8 mouse cellular contexts compared by ENCODE assay signal in the genomic region with DNA sequence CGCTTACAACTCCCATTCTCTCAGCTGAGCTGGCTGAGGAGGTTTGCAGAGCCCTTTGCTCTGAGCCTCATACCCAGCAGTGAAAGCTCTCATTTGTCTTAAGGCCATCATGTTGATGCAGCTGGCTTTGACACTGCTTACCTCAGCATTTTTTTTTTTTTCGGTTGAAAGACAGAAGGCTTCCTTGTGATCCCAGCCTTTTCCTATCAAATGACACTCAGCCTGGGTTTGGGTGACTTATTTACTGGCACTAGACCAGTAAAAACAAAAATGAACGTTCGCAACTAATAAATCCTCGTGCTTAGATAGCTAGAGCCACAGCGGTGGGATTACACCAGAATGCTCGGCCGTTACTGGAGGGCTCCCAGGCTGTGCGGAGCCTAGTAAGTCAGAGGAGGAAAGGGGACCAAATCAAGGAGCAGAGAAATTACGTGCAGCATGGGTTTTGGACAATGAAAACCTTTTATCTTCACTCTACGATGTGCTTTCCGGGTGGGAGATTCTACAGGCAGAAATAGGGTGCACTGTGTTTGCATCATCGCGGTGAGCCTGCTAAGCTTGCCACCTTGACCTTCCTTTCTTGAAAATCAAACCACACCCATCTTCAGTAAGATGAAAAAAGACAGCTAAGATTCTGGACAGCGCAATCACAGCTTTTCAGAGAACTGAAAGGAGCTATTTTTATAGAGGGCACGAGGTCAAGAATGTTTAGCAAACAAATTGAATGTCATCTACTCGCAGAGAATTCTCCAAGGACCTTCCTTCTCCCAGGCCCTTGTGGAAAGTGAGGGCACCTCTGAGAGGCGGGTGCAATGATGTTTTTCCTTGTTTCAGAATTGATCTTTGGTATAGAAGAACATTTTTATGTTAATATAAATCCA.
DNase-seq lines count a peak whose midpoint lies in the region; ATAC-seq and TF ChIP-seq lines count a peak whose summit lies in the region.

No protein-coding gene starts in this region.

- DNase-seq in adrenal gland, adult 2 months: peak; percentile 45
- no peak for DNase-seq in adrenal gland, adult 18-20 months (ENCODE audit: low spot score in 2 of 2)
- peak; percentile 56 for DNase-seq in embryo, embryonic 11.5 days (ENCODE audit: low read depth, low spot score)
- DNase-seq in heart, postnatal 0 days (ENCODE audit: low spot score): peak; percentile 26
- DNase-seq in kidney, postnatal 36 days: peak; percentile 16 to 38
- DNase-seq in midbrain, embryonic 14.5 days: peak; percentile 71
- no peak for DNase-seq in right cerebral cortex, adult 18-20 months

- ATAC-seq in heart, postnatal 0 days (ENCODE audit: insufficient read depth, low read depth): peak; percentile 39; the same call in 1 of the 2 replicates
- ATAC-seq in midbrain, embryonic 14.5 days (ENCODE audit: low FRiP score, low TSS enrichment): peak; percentile 33
- ATAC-seq in megakaryocyte, adult 5-6 weeks (ENCODE audit: poor library complexity, severe bottlenecking): no peak

- WGBS in heart, postnatal 0 days: 34% methylated on average over 18 of the region's 18 CpGs
- 6% methylated on average over 18 of the region's 18 CpGs for WGBS in midbrain, embryonic 14.5 days

- H3K4me1 ChIP-seq in heart, postnatal 0 days (ENCODE audit: control insufficient read depth, insufficient read depth): 0 out of 2 replicates have a peak, but pooled peaks cover 11% of the 10 kb centered on the region
- H3K4me1 ChIP-seq in midbrain, embryonic 14.5 days (ENCODE audit: control insufficient read depth, insufficient read depth, low read length): peaks cover 21% of the 10 kb centered on the region

- no peaks in the 10 kb centered on the region for H3K9me3 ChIP-seq in heart, postnatal 0 days (replicated peaks; ENCODE audit: control insufficient read depth, low read length)
- H3K9me3 ChIP-seq in midbrain, embryonic 14.5 days (ENCODE audit: control insufficient read depth, low read length): no peaks in the 10 kb centered on the region

- H3K4me3 ChIP-seq in heart, postnatal 0 days (ENCODE audit: low read depth, low read length): no peak overlapping the region
- H3K4me3 ChIP-seq in midbrain, embryonic 14.5 days (replicated peaks; ENCODE audit: low read depth, low read length): 0 out of 2 replicates have a peak overlapping the region, but pooled peaks have one; percentile 8

- H3K27ac ChIP-seq in heart, postnatal 0 days (ENCODE audit: low read depth): peak overlapping the region; percentile 12; the same call in 1 of the 2 replicates
- H3K27ac ChIP-seq in midbrain, embryonic 14.5 days (replicated peaks; ENCODE audit: low read depth, low read length): peak overlapping the region; percentile 60

- 0 out of 2 replicates have a peak overlapping the region, but pooled peaks have one; percentile 4 for H3K4me2 ChIP-seq in heart, postnatal 0 days (ENCODE audit: low read depth, low read length)
- peak overlapping the region; percentile 33 for H3K4me2 ChIP-seq in midbrain, embryonic 14.5 days (ENCODE audit: low read length)

- TF ChIP-seq EP300 in heart, postnatal 0 days (IDR thresholded peaks at IDR 0.05; ENCODE audit: low read depth): no peak

- TF ChIP-seq CTCF in heart, postnatal 0 days (IDR thresholded peaks at IDR 0.05; ENCODE audit: low read depth): no peak

- no peaks in the 10 kb centered on the region for H3K36me3 ChIP-seq in heart, postnatal 0 days (replicated peaks; ENCODE audit: control insufficient read depth, insufficient read depth, low read length)
- H3K36me3 ChIP-seq in midbrain, embryonic 14.5 days (ENCODE audit: control insufficient read depth, insufficient read depth, low read length): no peaks in the 10 kb centered on the region

- no peaks in the 10 kb centered on the region for H3K27me3 ChIP-seq in heart, postnatal 0 days (ENCODE audit: control insufficient read depth, insufficient read depth, low read length)
- no peaks in the 10 kb centered on the region for H3K27me3 ChIP-seq in midbrain, embryonic 14.5 days (ENCODE audit: control insufficient read depth, insufficient read depth, low read length)

- H3K9ac ChIP-seq in heart, postnatal 0 days (replicated peaks; ENCODE audit: low read depth, low read length): no peak overlapping the region
- H3K9ac ChIP-seq in midbrain, embryonic 14.5 days (replicated peaks; ENCODE audit: low read length): no peak overlapping the region; the same call in 1 of the 2 replicates

Comparison
In these comparisons a context has a peak if more than half of its experiments do, and no peak if none do; other contexts are left out.
1. DNase-seq: peak in adrenal gland, adult 2 months (single experiment), embryo, embryonic 11.5 days (single experiment), heart, postnatal 0 days (single experiment), kidney, postnatal 36 days (2 of 2) and midbrain, embryonic 14.5 days (single experiment); none in adrenal gland, adult 18-20 months (0 of 2) and right cerebral cortex, adult 18-20 months (single experiment).